Mouse (Mus musculus): Measurements from ENCODE around the gene Dennd4b.

GRCm38 (mm10) chr3:90245406-90245805 lies 19.6 kb upstream of the Dennd4b start:
- TF ChIP-seq GATA1 (IDR thresholded peaks at IDR 0.05; ENCODE audit: borderline replicate concordance, low read length) (no peak), FLI1 (IDR thresholded peaks at IDR 0.05; ENCODE audit: low read length) (no peak)
